Mouse (Mus musculus): ENCODE measurements at regions not wholly inside any gene's neighbourhood (a gene's known extent, or its start where the extent isn't known, plus 50 kb on each side); places are given as distances from the start of the nearest gene placed in this dataset.
A peak's percentile ranks its signal among the peaks of the same experiment; 100 is the strongest.

DNA sequence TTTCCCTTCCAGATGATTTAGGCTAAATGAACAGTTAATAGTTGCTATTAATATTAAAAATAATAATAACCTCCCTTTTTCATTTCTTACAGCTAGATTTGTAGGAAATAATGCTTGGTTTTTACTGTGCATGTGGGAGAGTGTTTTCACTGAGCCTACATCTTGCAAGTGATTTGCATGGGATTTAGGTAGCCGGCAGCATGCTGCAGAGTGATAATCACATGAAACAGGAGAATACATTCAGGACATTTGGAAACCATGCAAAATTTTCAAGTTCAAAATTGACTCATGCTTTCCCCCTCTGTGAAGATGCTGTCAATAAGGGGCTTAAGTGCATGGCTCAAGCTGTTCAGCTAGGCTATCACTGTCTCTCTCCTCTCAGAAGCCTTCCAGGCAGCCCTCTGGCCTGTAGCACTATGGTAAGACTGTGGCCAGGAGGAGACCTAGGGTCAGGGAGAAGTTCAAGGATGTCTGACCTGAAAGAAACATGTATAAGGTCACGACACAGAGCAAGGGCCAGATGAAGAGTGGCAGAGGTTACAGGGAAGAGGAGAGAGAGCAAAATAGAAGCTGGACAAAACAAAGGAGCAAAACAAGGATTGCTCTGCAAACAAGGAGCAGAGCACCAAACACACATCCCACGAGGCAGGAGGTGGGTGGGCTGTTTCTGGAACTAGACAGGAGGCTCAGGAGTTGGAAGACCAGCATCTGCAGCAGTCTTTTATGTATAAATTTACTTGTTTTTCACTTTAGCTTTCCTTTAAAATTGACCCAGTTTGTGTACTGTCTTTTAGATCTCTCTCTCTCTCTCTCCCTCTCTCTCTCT, 177.5 kb downstream of the Tmem161b start:
- DNase-seq: no peak

DNA sequence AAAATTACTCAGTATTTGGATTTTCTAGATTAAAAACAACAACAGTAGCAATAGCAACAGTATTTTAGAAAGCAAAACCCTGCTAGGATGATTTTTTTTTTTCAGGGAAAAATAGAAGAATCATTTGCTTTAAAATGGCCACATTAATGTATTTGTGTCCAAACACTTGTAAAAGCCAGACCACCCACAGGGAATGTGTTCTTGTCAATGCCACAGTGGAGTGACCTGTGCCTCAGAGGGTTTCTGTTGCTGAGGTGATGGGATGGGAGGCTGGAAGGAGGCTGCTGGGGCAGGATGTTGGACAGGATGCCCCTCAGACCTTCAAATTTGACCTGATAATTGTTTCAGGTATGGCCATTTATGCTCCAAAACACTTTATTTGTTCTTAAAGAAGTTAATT, 178.9 kb downstream of the Tmem161b start:
- DNase-seq: no peak

DNA sequence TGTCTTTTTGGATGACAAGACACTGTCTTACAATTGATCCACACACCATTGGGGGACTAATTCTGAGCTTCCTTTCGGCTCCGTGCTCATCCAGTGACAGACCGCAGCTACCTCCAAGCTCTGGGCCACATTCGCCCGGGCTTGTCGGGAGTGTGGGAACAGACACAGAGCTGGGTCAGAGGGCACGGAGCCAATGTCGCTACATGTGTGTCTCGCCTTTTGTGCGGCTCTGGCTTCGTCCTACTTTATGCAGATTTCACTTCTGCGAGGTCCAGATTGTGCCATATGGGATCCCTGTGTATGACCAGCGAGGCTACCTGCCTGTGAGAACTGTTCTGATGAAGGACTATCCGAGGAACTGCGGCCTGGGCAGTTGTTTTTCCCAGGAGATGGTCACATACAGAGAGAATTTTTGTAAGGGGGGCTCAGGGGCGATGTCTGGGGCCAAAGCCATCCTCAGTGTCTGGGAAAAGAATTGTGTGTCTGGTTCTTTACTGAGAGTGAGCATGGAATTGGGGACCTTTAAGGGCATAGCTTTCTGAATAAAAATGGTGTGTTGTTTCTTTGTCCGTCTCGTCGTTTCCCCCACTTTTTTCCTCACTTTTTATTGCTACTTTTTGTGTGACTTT, 182.6 kb downstream of the Tmem161b start:
- peak; percentile 5 for DNase-seq

DNA sequence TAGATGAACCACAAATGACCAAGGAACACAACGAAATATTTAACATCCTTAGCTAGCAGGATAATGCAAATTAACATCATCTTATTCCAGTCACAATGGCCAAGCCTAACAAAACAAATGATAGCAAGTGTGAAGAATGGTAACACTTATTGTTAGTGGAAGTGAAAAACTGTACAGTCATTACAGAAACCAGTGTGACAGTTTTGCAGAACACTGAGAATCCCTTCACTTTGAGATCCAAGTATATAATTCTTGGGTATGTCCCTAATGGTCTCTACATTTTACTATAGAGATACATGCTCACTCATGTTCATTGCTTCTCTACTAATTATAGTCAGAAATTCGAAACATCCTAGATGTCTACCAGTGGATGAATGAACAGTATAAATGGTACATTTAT, 212.3 kb downstream of the Tmem161b start:
- no peak for DNase-seq

DNA sequence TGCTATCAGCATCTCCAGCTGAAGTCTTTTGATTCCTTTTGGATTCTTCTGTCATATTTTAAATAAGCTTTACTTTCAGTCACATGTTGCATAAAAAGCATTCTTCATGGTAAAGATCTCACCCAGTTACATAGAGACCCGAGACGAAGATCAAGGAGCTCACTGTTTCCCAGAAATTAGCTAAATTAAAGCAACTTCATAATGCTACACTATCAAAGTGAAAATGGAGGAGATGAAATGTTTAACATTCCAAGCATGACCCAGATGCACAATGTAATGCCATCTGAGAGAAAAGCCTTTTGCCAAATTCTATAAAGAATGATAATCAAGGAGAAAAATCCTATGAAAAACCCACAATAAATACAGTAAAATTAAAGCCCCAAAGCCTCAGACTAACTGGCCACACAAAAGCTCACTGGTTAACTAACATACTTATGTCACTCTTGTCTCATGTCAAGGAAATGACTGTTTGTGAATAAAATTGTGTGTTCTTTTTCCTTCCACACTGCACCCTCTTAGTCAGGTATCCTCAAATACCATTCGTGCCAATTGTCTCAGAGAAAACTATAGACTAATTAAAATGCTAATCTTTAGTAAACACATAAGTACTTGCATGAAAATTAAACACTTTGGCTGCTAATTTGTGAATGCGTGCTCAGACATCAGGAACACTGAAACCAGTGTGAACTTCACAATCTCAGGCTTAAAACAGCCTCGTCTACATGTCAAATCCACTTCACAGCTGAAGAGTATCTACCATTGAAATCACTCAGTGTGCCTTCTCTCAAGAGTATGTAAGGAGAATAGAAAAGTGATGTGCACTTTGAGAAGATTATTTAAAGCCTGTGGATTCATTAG, 215.7 kb downstream of the Tmem161b start:
- no peak for DNase-seq

DNA sequence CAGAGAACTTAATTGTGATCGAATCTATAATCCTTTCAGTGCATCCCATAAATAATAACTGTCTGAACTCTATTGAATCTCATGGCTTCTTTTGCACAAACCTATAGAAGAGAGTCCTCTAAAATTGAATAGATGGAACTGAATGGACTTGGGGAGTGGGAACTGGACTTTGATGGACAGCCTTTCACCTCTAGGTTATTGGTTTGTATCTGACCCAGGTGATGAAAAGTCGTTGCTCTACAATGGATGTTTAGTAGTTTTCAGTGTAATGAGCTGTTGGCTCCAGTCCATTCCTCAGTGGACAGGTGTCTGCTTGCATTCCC, 216.3 kb downstream of the Tmem161b start:
- no peak for DNase-seq

DNA sequence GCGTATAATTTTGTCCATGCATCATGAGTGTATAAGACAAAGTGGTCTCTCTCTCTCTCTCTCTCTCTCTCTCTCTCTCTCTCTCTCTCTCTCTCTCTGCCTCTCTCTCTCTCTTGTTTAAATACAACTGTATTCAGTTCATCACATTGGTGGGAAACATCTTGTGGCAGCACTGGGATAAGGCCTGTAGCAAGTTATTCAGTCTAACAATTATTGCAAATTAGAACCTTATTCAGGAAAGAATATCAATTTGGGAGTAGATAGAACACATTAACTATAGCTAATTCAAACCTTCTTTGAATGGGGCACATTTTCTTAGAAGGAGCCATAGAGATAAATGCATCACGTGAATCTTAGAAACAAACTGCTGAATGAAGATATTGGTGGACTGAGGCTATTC, 226.4 kb downstream of the Tmem161b start:
- no peak for DNase-seq

DNA sequence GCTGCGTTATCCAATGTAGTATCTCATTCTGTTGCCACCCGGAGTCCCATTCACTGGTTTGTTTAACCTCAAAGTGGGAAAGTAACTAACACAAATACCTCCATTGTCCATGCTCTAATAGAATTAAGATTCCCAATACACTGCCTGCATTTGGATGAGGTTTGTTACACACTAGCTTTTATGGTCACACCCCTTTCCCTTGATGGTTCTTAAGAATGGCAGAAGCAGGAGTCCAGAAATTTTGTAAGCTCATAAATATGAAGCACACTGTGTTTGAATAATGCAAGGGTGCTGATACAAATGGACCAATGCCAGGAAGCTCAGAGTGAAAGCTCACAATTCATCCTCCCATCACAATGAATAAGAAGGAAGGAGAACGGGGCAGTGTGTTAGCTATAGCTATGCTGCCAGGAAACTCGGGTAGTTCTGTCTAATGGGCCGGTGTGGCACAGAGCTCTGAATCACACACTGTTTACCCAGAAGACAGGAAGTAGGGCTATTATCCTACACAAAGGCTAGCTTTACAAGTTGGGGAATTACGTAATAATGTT, 227.0 kb downstream of the Tmem161b start:
- no peak for DNase-seq

Data from adrenal gland, postnatal 10 days (tissue).